Mouse (Mus musculus) liver, embryonic 13.5 days (tissue): ENCODE data around the gene She. TPM values are rescaled to one million over a fixed set of nuclear protein-coding genes. Genes with fewer than 3 reads are reported as not detected.
A peak's percentile ranks its signal among the peaks of the same experiment; 100 is the strongest.
"Not testable (repeated sequence)": the region's sequence is repeated elsewhere in the genome, so short reads cannot be mapped to it uniquely, and the experiment has no call there.

Source experiments
- ATAC-seq: fragments of 200-750 bp; cut with Nextera tagmentation; 2 replicates; pipeline ENCODE4 v1.8.0; 2017; ENCODE audit warnings: low read depth, mild to moderate bottlenecking, moderate number of reproducible peaks, moderate library complexity
- DNase-seq: peaks from one replicate; pipeline ENCODE4 v3.0.0; 2022
- H3K27ac ChIP-seq: fragments of 300-500 bp; sonication (generic); 2 replicates; pipeline ENCODE4 v1.5.1; 2015; ENCODE audit warnings: moderate library complexity, mild to moderate bottlenecking, inconsistent platforms
- H3K27me3 ChIP-seq: fragments of 300-500 bp; sonication (generic); 2 replicates; pipeline ENCODE4 v1.6.1; 2015; ENCODE audit warnings: mild to moderate bottlenecking, inconsistent platforms
- H3K36me3 ChIP-seq: fragments of 300-500 bp; sonication (generic); 2 replicates; pipeline ENCODE4 v1.6.1; 2015; ENCODE audit warnings: mild to moderate bottlenecking, inconsistent platforms
- H3K4me1 ChIP-seq: fragments of 300-500 bp; sonication (generic); replicated peaks from 2 replicates; pipeline ENCODE4 v1.6.1; 2015; ENCODE audit warnings: inconsistent platforms
- H3K4me2 ChIP-seq: fragments of 300-500 bp; sonication (generic); 2 replicates; pipeline ENCODE4 v1.6.1; 2015; ENCODE audit warnings: inconsistent platforms, mild to moderate bottlenecking, moderate library complexity
- H3K4me3 ChIP-seq: fragments of 300-500 bp; sonication (generic); replicated peaks from 2 replicates; pipeline ENCODE4 v1.5.1; 2015; ENCODE audit warnings: mild to moderate bottlenecking, inconsistent platforms
- H3K9ac ChIP-seq: fragments of 300-500 bp; sonication (generic); 2 replicates; pipeline ENCODE4 v1.6.1; 2015; ENCODE audit warnings: mild to moderate bottlenecking, inconsistent platforms
- H3K9me3 ChIP-seq: fragments of 300-500 bp; sonication (generic); replicated peaks from 2 replicates; pipeline ENCODE4 v1.6.1; 2016; ENCODE audit warnings: inconsistent platforms
- WGBS: fragments of 180-500 bp; shearing (Covaris S2); methylation state at CpG from one replicate; pipeline ENCODE4 v1.1.7; 2015; ENCODE audit not compliant: insufficient replicate concordance; 5-methylcytosine and 5-hydroxymethylcytosine counted together
- polyA plus RNA-seq: library from polyadenylated mRNA; unstranded; fragments of >200 nt; fragmentation: Nextera tagmentation; extraction: Ambion mirVana; gene quantifications from 2 replicates; pipeline ENCODE4 v1.2.1, GENCODE M21; 2015

Gene She
- 1.0 and 1.1 TPM in 2 replicates for polyA plus RNA-seq

DNA sequence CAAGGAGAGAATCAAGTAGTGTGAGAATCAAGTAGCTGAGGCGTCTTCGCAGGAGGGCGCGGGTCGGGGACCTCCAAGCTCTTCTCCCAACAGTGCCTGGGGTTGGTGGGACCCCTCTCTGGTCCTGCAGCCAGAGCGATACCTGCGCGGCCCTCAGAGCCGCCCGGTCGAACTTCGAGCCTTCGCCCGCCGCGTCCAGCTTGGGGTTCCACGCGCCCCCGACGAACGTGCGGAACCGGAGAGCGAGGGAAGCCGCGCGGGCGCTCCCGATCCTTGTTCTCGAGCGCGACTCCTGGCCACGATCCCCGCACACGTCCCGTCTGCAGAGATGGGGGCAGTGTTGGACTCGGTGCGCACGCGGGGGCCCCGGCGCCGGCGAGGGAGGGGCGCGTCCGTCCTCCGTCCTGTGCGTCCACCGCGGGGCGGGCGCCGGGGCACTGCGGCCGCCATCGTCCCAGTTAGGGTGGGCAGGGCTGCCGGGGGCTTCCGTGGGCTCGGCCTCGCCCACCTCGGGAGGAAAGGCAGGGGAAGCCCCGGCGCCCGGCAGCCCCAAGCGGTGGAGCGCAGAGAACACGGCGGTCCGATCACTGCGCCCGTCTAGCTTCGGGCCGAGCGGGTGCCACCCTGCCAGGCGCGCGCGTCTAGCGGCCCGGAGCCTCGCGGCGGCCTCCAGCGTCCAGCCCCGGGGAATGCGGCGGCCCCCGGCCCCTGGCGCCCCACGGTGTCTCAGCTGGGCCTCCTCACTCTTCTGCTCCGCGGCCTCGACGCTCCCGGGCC is at the start of gene She:
She (plus strand) TSS at position 556 of the 777 bp plus-strand sequence.
- Histone ChIP-seq H3K36me3 (no peaks in the 10 kb centered on the region), H3K27ac (peak within 1 kb of the TSS; percentile 23; the same call in 1 of the 2 replicates), H3K4me3 (peak within 1 kb of the TSS; percentile 50), H3K9ac (peak within 1 kb of the TSS; percentile 56), H3K4me1 (peaks cover 9% of the 10 kb centered on the region), H3K4me2 (peak within 1 kb of the TSS; percentile 53), H3K27me3 (peaks cover 84% of the 10 kb centered on the region), H3K9me3 (no peaks in the 10 kb centered on the region)
- 3% methylated on average over 85 of the region's 96 CpGs for WGBS
- DNase-seq (no peak), ATAC-seq (no peak)

GRCm38 (mm10) chr3:89781640-89782039 is 49.5 kb upstream of the She start:
- no peak overlapping the region for H3K9ac ChIP-seq
- no peak overlapping the region for H3K4me2 ChIP-seq
- no peak overlapping the region for H3K27ac ChIP-seq
- no peaks in the 10 kb centered on the region for H3K9me3 ChIP-seq
- DNase-seq (no peak), ATAC-seq (no peak)
- 73% methylated on average over 5 of the region's 5 CpGs for WGBS
- peaks cover 68% of the 10 kb centered on the region for H3K36me3 ChIP-seq
- peaks cover 8% of the 10 kb centered on the region for H3K4me1 ChIP-seq
- H3K27me3 ChIP-seq: no peaks in the 10 kb centered on the region
- H3K4me3 ChIP-seq: no peak overlapping the region

GRCm38 (mm10) chr3:89784991-89785753 is 46.0 kb upstream of the She start:
- peak overlapping the region; percentile 28; the same call in 1 of the 2 replicates for H3K4me2 ChIP-seq
- DNase-seq: peak; percentile 31
- no peak overlapping the region for H3K4me3 ChIP-seq
- peak; percentile 65; the same call in 1 of the 2 replicates for ATAC-seq
- no peak overlapping the region for H3K27ac ChIP-seq
- peaks cover 36% of the 10 kb centered on the region for H3K36me3 ChIP-seq
- WGBS: 18% methylated on average over 11 of the region's 11 CpGs
- H3K9me3 ChIP-seq: no peaks in the 10 kb centered on the region
- H3K4me1 ChIP-seq: peaks cover 8% of the 10 kb centered on the region
- H3K9ac ChIP-seq: no peak overlapping the region
- 0 out of 2 replicates have a peak, but pooled peaks cover 5% of the 10 kb centered on the region for H3K27me3 ChIP-seq

DNA sequence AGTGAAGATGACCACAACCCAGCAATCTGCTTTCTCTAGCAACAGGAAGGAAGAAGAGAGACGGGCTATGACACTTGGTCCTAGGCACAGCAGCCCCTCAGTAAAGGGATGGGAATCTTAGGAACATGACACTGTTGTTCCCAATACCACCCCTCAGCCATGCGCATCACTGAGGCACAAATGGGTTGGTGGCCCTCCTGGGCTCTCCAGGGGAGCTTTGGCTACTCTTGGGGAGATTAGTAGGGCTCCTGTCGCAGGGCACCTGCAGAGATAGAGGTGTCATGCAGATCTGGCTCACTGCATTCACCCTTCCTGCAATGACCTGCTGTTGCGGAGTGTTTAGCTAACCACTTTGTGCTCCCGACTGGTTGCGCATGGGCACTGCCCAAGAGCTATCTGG is 44.9 kb upstream of the She start:
- DNase-seq (no peak), ATAC-seq (no peak)
- H3K4me3 ChIP-seq: no peak overlapping the region
- H3K27ac ChIP-seq: no peak overlapping the region
- peaks cover 8% of the 10 kb centered on the region for H3K4me1 ChIP-seq
- H3K4me2 ChIP-seq: no peak overlapping the region
- H3K27me3 ChIP-seq: 0 out of 2 replicates have a peak, but pooled peaks cover 5% of the 10 kb centered on the region
- H3K36me3 ChIP-seq: peaks cover 25% of the 10 kb centered on the region
- 69% methylated on average over 6 of the region's 6 CpGs for WGBS
- no peaks in the 10 kb centered on the region for H3K9me3 ChIP-seq
- H3K9ac ChIP-seq: no peak overlapping the region

DNA sequence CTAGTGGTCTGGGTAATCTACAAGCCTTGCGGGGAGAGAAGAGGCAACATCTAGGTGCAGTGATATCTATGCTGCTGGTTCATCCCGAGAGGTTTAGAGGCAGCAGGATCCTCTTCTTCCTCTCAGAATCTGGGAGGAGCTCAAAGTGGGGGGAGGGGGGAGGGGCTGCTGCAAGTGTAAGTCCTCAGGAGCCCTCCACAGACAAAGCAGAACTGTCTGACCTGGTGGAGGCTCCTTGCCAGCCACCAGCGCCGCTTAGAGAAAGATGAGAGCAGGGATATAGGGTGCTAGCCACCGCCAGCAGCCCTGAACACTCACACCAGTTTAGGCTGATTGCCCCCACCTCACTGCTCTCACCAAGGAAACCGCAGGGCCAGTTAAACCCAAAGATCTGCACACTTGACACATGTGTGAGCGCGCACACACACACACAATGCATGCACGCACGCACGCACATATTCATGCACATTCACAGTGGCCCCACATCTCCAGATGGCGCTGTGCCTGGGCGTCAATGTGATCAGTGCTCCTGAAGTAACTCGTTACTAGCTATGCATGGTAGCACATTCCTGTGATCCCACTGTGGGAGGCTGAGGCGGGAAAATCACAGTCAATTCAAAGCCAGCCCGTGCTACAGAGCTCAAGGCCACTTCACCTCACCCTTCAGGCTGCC is 42.4 kb upstream of the She start:
- DNase-seq (no peak), ATAC-seq (no peak)
- 66% methylated on average over 16 of the region's 16 CpGs for WGBS
- H3K27me3 ChIP-seq: 0 out of 2 replicates have a peak, but pooled peaks cover 5% of the 10 kb centered on the region
- H3K9me3 ChIP-seq: no peaks in the 10 kb centered on the region
- peaks cover 8% of the 10 kb centered on the region for H3K4me1 ChIP-seq
- H3K4me3 ChIP-seq: no peak overlapping the region
- H3K9ac ChIP-seq: no peak overlapping the region
- H3K4me2 ChIP-seq: no peak overlapping the region
- H3K36me3 ChIP-seq: 0 out of 2 replicates have a peak, but pooled peaks cover 2% of the 10 kb centered on the region
- no peak overlapping the region for H3K27ac ChIP-seq

- Histone ChIP-seq H3K27ac (no peak overlapping the region), H3K27me3 (no peaks in the 10 kb centered on the region), H3K4me3 (no peak overlapping the region), H3K9me3 (no peaks in the 10 kb centered on the region), H3K4me1 (peaks cover 3% of the 10 kb centered on the region), H3K4me2 (no peak overlapping the region), H3K36me3 (no peaks in the 10 kb centered on the region), H3K9ac (no peak overlapping the region)
- ATAC-seq (no peak), DNase-seq (no peak)
- WGBS: 59% methylated on average over 2 of the region's 2 CpGs
Measured at GRCm38 (mm10) chr3:89794616-89795015, 36.6 kb upstream of the She start.

GRCm38 (mm10) chr3:89795746-89796145 is 35.4 kb upstream of the She start:
- WGBS: 60% methylated on average over 5 of the region's 5 CpGs
- no peak overlapping the region for H3K4me2 ChIP-seq
- no peak for ATAC-seq
- no peaks in the 10 kb centered on the region for H3K27me3 ChIP-seq
- no peak overlapping the region for H3K9ac ChIP-seq
- no peak overlapping the region for H3K27ac ChIP-seq
- no peak for DNase-seq
- H3K4me3 ChIP-seq: no peak overlapping the region
- peaks cover 4% of the 10 kb centered on the region for H3K4me1 ChIP-seq
- no peaks in the 10 kb centered on the region for H3K9me3 ChIP-seq
- no peaks in the 10 kb centered on the region for H3K36me3 ChIP-seq

GRCm38 (mm10) chr3:89796358-89796757 is 34.8 kb upstream of the She start:
- 21% methylated on average over 4 of the region's 4 CpGs for WGBS
- no peak overlapping the region for H3K4me2 ChIP-seq
- H3K4me3 ChIP-seq: no peak overlapping the region
- ATAC-seq (no peak), DNase-seq (no peak)
- no peaks in the 10 kb centered on the region for H3K27me3 ChIP-seq
- H3K4me1 ChIP-seq: peaks cover 4% of the 10 kb centered on the region
- H3K9me3 ChIP-seq: no peaks in the 10 kb centered on the region
- H3K27ac ChIP-seq: no peak overlapping the region
- H3K9ac ChIP-seq: no peak overlapping the region
- no peaks in the 10 kb centered on the region for H3K36me3 ChIP-seq

DNA sequence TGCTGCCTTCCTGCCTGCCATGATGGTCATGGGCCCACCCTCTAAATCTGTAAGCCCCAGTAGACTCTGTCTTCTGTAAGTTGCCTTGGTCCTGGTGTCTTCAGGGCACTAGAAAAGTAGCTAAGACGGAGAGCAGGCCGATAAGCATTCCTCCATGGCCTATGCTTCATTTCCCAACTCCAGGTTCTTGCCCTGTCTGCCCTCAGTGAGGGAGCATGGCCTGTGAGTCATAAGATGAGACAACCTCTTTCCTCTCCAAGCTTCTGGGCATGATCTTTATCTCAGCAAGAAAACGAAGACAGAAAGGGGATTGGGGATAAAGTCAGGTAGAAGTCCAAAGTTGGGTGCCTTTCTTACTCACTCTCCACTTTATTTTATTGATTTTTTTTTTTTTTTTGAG is 32.7 kb upstream of the She start:
- Histone ChIP-seq H3K27ac (no peak overlapping the region), H3K4me1 (peaks cover 7% of the 10 kb centered on the region), H3K9ac (no peak overlapping the region), H3K4me2 (no peak overlapping the region), H3K4me3 (no peak overlapping the region), H3K36me3 (no peaks in the 10 kb centered on the region), H3K9me3 (no peaks in the 10 kb centered on the region), H3K27me3 (no peaks in the 10 kb centered on the region)
- ATAC-seq (no peak), DNase-seq (no peak)
- 53% methylated on average over 3 of the region's 3 CpGs for WGBS

- Histone ChIP-seq H3K9ac (no peak overlapping the region), H3K9me3 (no peaks in the 10 kb centered on the region), H3K27ac (no peak overlapping the region), H3K4me3 (no peak overlapping the region), H3K36me3 (no peaks in the 10 kb centered on the region), H3K4me1 (peaks cover 7% of the 10 kb centered on the region), H3K4me2 (peak overlapping the region; percentile 35), H3K27me3 (0 out of 2 replicates have a peak, but pooled peaks cover 4% of the 10 kb centered on the region)
- WGBS: 15% methylated on average over 13 of the region's 13 CpGs
- ATAC-seq: no peak
- DNase-seq: no peak
Measured at GRCm38 (mm10) chr3:89799476-89799875, 31.7 kb upstream of the She start.

DNA sequence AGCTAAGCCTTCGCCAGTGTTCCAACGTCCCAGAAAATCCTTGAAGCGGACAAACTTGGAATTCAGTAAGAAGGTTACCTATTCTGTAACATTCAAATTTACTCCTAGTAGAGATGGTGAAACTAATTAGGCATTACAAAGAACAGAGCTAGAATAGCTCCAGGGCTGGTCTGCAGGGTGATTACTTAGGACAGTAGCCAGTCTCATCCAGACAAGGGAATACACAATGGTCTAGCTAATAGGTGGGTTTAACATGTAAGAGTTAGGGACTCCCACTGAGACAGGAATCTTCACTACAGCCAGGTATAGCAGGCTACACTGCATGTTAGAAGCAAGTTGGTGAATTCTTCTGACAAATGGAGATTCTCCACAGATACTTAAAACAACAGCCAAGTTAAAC is 31.1 kb upstream of the She start:
- not testable (repeated sequence) for H3K27me3 ChIP-seq, DNase-seq, H3K36me3 ChIP-seq, H3K27ac ChIP-seq, H3K4me3 ChIP-seq, H3K4me2 ChIP-seq, ATAC-seq, H3K9ac ChIP-seq, H3K9me3 ChIP-seq, H3K4me1 ChIP-seq
- WGBS: 51% methylated on average over 3 of the region's 3 CpGs
